Mouse (Mus musculus): ENCODE results near the gene Ophn1. TPM values are rescaled to one million over a fixed set of nuclear protein-coding genes. Genes with fewer than 3 reads are reported as not detected.

Gene Ophn1
- 10.7 and 11.2 TPM in 2 replicates for polyA plus RNA-seq (2012; rRNA removed)

DNA sequence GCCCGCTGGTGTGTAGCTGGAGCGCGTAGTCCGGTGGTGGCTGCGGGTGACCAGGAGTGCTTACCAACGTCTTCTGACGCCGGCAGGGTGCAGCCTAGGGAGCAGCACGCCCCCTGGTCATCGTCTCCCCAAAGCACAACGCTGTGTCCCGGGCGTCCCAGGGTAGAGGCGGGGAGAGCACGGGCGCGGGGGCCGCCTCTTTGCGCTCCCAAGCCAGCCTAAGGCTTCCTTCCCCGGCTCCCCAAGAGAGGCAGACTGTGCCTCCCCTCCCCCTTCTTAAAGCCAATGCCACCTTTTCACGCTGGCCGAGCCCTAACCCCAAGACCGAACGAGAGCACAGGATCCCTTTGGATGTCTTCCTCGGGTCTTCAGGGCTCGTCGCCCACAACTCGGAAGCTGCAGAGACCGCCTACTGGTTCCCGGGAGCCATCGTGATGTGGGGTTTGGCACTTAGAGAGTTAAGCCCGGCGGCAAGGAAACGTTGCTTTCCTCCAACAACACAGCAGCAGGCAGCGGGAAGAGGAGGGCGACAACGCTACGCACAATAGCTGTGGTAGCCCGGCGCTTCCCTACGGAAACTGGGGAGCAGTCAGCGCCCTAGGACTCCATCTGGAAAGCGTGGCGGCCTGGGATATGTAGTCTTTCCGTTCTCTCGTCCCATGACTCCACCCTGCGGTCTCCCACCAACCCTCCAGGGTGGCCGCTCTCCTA is at the start of gene Ophn1:
Ophn1 (minus strand) TSS at position 620 of the 711 bp plus-strand sequence.

DNA sequence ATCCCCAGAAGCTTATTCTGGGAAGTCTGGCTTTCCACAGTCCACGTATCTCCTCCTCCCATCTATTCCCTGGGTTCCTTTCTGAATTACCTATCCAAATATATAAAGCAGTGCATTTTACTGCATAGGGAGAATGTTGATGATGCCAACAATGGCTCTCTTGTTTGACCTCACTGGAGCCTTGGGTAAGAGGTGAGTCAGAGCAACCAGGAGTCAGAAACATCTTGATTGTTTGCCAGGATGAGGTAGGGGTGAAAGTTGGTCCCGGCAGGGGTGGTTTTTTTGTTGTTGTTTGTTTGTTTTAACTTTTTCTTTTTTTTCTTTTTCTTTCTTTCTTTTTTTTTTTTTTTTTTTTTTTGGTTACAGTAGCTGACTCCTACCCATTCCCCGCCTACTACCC is 45.3 kb upstream of the Ophn1 start, which contains the start of gene Yipf6:
Yipf6 (plus strand) TSS at position 216 of the 400 bp plus-strand sequence.

Other genes with a start within 250 kb of the Ophn1 start
- gene Yipf6, start 45.3 kb upstream of the Ophn1 start, polyA plus RNA-seq (2012; rRNA removed): 23.2 and 24.7 TPM in 2 replicates
- 9.5 and 11.1 TPM in 2 replicates for gene Stard8, start 112.2 kb upstream of the Ophn1 start, polyA plus RNA-seq (2012; rRNA removed)
- 85.6 and 118 TPM in 2 replicates for gene Efnb1, start 245.1 kb upstream of the Ophn1 start, polyA plus RNA-seq (2012; rRNA removed)